Mouse (Mus musculus) embryonic stem cell, embryonic (primary cell): ENCODE results near the gene Rnf144b.

ENCODE experiments used
- CTCF ChIA-PET, 4 experiments: fragments of 300-600 bp in 2 of 4; fragments of 350-600 bp in 2 of 4; sonication (Branson Sonifier 250); formaldehyde crosslinking; loops; one replicate each; lab custom pipeline; 2022; ENCODE audit warnings: inconsistent platforms in 2 of 4; lab: Charles Lee
- POLR2A ChIA-PET, 4 experiments: fragments of 300-600 bp in 2 of 4; fragments of 350-600 bp in 2 of 4; sonication (Branson Sonifier 250); formaldehyde crosslinking; loops; one replicate each; lab custom pipeline; 2022; ENCODE audit warnings: antibody characterized with exemption in 4 of 4, inconsistent platforms in 1 of 4; lab: Charles Lee

The Rnf144b gene

GRCm38 (mm10) chr13:47223576-47224538 lies 101.4 kb downstream of the Rnf144b start:
- ChIA-PET POLR2A (interaction anchor here in 2 of 4 experiments (0.7 to 1.4 kb wide), 3 partner anchors 15 to 81 kb away, joined by 3 read pairs; no protein-coding TSS in a partner anchor), CTCF (interaction anchor here in 1 of 4 experiments (0.6 kb wide), 1 partner anchor 45 kb away, joined by 3 read pairs; no protein-coding TSS in a partner anchor)

DNA sequence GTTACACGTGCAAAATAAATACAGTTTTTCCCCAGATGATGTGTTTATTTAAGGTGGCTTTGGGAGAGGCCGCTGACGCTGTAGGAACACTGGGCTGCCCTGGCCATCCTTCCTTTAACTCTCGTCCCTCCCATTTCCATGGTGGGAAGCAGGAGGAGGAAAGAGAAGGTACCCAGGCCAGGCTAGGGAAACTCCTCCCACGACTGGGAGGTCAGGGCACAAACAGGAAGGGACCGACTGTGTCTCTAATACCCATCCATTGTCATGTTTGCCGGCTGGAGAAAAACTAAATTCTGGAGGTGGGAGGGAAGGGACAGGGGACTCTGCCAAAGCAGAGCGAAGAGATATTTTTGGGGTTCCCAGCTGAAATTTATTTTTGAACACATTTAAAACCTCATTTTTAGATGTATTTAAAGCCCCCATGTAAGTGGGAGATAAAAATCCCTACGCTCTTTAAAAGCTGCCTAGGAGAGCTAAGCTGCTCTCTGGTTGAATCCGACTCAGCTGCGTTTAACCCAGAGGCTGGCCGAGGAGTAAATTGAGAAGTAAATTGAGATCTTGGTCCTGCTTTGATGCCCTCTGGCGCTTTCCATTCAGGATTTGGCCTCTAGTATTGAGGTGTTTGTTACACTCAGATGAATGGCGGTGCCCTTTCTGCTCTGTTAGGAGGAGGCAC lies 102.3 kb downstream of the Rnf144b start:
- ChIA-PET POLR2A (interaction anchor here in 1 of 4 experiments (1.2 kb wide), 1 partner anchor 10 kb away, joined by 3 read pairs; no protein-coding TSS in a partner anchor), CTCF (no interaction called here)

DNA sequence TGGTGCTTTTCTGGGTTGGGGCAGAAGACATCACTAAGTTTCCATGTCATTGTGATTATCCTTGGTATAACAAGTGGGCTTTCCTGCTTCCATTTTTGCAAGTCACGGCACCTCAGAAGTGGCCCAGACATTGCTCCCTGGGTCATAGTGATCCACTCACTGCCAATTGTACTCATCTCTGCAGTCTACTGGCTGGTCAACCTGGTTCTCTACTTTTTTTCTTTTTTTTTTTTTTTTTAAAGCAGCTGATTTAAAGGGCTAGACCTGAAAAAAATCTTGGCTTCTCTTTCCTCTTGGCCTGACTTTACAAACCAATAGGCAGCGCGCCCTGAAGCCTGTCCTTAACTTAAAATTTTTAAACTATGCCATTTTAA lies 102.9 kb downstream of the Rnf144b start:
- ChIA-PET CTCF (interaction anchor here in 3 of 4 experiments (0.7 to 1.2 kb wide), 3 partner anchors 15 to 1579 kb away, joined by 3 to 5 read pairs (median 5); no protein-coding TSS in a partner anchor), POLR2A (interaction anchor here in 3 of 4 experiments (0.6 to 1.2 kb wide), 4 partner anchors 10 to 175 kb away, joined by 3 to 8 read pairs (median 4); no protein-coding TSS in a partner anchor)

DNA sequence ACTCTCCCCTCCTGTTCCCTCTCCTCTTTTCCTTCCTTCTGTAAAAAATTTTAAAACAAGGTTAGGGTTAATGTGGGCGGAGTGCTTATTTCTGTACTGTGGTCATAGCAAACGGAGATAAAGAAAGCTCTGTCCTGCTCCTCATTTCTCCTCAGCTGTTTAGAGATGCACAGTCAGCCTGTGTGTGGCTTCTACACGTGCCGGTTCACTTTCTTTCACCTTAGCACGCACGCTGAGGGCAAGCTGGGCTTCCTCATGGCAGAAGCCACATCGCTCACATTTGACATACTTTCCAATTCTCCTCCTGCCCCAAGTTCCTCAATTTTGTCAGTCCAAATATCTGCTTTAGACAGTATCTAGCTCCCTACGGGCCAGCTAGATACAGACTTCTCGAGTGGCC lies 103.3 kb downstream of the Rnf144b start:
- ChIA-PET CTCF (interaction anchor here in 3 of 4 experiments (0.6 to 1.3 kb wide), 13 partner anchors 9 to 1579 kb away, joined by 3 to 6 read pairs (median 4); no protein-coding TSS in a partner anchor), POLR2A (interaction anchor here in 3 of 4 experiments (0.6 to 1.2 kb wide), 7 partner anchors 9 to 1260 kb away, joined by 3 to 8 read pairs (median 4); no protein-coding TSS in a partner anchor)

DNA sequence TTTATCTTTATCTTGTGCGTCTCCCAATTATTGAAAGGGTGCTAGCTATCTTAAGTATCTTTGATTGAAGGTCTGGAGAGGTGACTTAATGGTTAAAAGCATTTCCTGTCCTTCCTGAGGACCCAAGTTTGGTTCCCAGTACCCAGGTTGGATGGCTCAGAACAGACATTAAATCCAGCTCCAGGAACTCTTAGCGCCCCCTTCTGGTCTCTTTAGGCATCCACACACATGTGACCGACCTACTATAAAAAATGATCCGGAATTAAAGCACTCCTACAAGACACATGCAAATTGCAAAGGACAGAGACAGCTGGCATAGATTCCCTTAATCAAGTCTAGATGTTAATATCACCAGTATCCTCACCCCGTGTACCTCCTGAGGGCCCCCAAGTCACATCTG lies 104.1 kb downstream of the Rnf144b start:
- POLR2A ChIA-PET, result interaction anchor here in 2 of 4 experiments (0.6 to 0.7 kb wide), 3 partner anchors 231 to 556 kb away, joined by 3 to 6 read pairs (median 5); no protein-coding TSS in a partner anchor
- CTCF ChIA-PET, result interaction anchor here in 3 of 4 experiments (0.6 to 1.3 kb wide), 13 partner anchors 9 to 92 kb away, joined by 3 to 6 read pairs (median 4); no protein-coding TSS in a partner anchor

DNA sequence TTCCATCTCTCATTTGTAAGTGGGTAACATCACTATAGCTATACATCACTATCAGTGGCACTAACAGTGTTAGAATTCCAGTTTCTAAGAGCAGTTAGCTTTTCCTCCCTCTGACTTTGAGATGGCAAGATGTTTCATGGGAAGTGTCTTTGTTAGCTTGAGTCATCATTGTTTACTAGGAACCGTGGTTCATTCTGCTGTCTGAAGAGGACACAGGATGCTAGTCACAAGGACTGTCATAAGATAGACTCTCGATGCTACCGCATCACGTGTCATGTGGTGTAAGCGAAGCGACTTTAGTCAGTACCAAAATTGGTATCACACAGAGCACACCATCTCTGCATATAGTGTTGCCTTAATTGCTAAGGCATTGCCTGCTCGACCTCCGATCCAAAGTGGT lies 105.7 kb downstream of the Rnf144b start:
- POLR2A ChIA-PET, result no interaction called here
- CTCF ChIA-PET, result no interaction called here

DNA sequence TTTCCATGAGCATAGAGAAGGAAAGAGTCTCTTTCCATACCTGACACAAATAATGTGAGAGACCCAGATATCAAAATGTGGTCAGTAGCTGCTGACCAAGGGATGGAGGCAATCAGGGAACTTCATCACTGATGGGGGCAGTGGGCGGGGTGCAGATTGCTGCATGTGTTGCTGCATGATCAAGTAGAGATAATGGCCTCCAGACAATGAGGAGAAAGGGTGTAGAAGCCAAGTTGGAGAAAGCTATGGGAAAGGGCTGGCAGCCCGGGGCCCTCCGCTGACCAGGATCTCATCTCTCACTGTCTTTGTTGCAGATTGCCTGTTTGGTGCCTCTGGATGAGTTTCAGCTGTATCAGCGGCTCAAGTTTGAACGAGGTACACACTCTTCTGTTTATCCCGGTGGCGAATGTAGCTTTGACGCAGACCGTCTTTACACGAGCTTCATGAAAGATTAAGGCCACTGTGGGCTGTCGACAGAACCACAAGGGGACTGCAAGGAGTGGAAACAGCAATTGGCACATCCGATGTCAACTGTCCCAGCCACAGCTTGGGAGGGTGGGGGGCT lies 106.3 kb downstream of the Rnf144b start:
- ChIA-PET CTCF (interaction anchor here in 1 of 4 experiments (0.6 kb wide), 1 partner anchor 33 kb away, joined by 3 read pairs; no protein-coding TSS in a partner anchor), POLR2A (interaction anchor here in 1 of 4 experiments (1.0 kb wide), 1 partner anchor 22 kb away, joined by 3 read pairs; no protein-coding TSS in a partner anchor)

DNA sequence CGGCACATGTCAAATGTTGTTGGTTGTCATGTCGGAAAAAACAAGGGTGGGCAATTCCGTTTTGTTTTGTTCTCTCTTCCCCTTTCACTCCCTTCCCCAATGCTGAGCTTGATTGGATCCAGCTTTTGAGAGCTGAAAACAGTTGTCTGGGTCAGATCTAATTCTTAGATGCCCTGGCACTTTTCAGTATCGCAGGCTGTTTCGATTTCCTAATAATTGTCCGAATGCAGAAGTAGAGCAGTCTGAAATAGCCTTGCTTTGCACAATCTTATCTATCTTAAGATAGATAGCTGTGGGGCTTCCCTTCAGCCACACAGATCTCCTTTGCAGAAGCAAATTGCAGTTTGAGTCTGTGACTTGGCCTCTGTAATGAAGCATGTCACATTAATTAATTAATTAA lies 109.7 kb downstream of the Rnf144b start:
- CTCF ChIA-PET, result no interaction called here
- POLR2A ChIA-PET, result no interaction called here

DNA sequence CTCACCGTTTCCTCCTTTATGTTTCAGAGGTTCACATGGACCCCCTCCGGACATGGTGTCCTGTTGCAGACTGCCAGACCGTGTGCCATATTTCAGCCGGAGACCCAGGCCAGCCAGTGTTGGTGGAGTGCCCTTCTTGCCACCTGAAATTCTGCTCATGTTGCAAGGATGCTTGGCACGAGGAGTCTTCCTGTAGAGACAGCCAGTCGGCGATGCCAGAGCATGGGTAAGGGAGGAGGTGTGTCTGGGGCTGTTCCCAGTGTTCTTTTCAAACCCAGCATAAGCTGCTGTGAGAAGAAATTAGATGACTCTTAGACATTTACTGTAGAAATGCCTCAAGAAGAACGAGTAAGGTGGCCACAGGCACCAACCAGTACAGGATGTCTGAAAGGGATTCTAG lies 114.9 kb downstream of the Rnf144b start:
- CTCF ChIA-PET, result no interaction called here
- POLR2A ChIA-PET, result no interaction called here

DNA sequence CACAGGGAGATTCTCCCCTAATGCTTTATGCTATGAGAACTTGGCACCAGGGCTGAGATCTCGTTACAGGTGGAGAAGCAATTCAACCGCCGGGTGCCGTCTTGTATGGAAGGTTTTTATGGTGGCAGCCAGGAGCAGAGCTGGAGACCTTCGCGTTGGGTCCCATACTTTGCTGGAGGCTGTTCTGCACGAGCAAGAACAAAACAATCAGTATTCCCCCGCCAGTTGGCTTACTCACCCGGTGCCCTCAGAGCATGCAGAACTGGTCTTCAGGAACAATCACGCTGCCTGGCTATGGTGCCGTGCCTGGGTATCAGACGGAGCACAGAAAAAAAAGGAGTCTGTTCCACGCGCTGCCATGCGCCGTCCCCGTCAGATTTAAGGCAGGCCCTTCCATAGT lies 115.7 kb downstream of the Rnf144b start:
- CTCF ChIA-PET, result no interaction called here
- POLR2A ChIA-PET, result interaction anchor here in 1 of 4 experiments (0.6 kb wide), 1 partner anchor 14 kb away, joined by 3 read pairs; no protein-coding TSS in a partner anchor

- POLR2A ChIA-PET, result no interaction called here
These were observed 121.1 kb downstream of the Rnf144b start for GRCm38 (mm10) chr13:47243569-47243968.

GRCm38 (mm10) chr13:47244771-47245170 lies 122.3 kb downstream of the Rnf144b start:
- ChIA-PET POLR2A (interaction anchor here in 1 of 4 experiments (1.0 kb wide), 1 partner anchor 10 kb away, joined by 3 read pairs; no protein-coding TSS in a partner anchor), CTCF (no interaction called here)

More at GRCm38 (mm10) chr13:47243569-47243968, 121.1 kb downstream of the Rnf144b start:
- CTCF ChIA-PET, result no interaction called here

- POLR2A ChIA-PET, result no interaction called here
- CTCF ChIA-PET, result interaction anchor here in 1 of 4 experiments (0.7 kb wide), 1 partner anchor 92 kb away, joined by 3 read pairs; no protein-coding TSS in a partner anchor
These were observed 124.0 kb downstream of the Rnf144b start for GRCm38 (mm10) chr13:47246459-47246858.

- POLR2A ChIA-PET, result no interaction called here
- CTCF ChIA-PET, result no interaction called here
These were observed 124.8 kb downstream of the Rnf144b start for GRCm38 (mm10) chr13:47247156-47247800.

DNA sequence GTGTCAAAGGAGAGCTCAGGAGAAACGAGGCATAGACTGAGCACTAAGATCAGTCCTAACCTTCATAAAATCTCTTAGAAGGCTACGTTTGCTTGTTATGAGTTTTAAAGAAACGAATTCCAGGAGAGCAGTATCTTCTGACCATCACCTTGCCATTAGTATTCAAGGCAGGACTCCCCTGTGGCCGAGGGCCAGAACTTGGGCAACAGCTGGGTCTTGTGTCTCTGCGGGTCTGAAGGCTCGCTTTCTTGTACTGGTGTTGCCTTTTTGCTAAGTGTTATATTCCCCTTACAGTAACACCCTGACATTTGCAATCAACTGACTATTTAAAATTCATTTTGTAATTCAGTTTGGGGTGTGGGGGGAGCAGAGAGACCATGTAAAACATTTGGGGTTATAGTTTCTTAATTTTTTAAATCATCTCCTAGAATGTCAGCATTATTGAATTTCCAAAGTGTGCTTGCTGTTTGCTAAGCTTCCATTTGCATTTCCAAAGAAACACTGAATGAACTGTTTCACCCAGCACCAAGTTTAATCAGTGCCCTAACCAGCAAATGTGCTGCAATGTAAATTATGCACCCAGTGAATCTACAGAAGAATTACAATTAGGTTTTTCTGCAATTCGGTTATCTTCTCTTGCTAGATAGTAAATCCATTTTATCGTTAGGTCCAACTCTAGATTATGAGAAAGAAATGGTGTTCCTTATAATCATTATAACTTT lies 126.0 kb downstream of the Rnf144b start:
- ChIA-PET CTCF (no interaction called here), POLR2A (no interaction called here)

- CTCF ChIA-PET, result no interaction called here
- POLR2A ChIA-PET, result interaction anchor here in 1 of 4 experiments (0.8 kb wide), 1 partner anchor 22 kb away, joined by 3 read pairs; no protein-coding TSS in a partner anchor
These were observed 128.2 kb downstream of the Rnf144b start for GRCm38 (mm10) chr13:47250615-47251014.

DNA sequence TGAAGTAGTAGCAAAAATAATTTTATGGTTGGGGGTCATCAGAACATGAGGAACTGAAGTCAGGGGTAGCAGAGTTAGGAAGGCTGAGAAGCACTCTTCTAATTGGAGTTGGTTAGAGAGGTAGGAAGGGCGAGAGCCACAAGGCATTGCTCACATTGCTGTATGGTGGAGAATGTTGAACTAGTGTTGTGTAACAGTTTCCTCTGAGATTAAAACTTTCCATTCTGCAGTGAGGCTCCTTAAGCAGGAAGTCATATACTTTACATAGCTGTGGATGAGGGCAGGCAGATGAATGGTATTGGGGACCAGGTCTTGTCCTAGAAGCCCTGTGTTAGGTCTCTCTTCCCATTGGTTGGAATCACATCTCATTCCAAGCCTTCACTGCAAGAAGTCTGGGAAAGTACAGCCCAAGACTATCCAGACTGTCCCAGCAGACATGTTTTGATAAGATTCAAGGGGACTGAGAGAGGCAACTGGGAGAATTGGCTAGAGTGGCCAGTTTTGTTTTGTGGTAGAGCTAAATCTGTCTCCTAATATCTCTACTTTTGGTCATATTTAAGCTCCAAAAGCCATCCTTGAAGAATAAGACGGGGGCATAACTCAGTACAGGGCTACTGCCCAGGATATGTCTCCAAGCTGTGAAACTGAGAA lies 128.8 kb downstream of the Rnf144b start:
- POLR2A ChIA-PET, result no interaction called here
- CTCF ChIA-PET, result no interaction called here
